Mouse (Mus musculus): ENCODE results near the gene Aff1. TPM values are rescaled to one million over a fixed set of nuclear protein-coding genes. Genes with fewer than 3 reads are reported as not detected.

Aff1 gene
- total RNA-seq, 2 experiments from 2014 or later: 31.6 to 32.4 TPM

DNA sequence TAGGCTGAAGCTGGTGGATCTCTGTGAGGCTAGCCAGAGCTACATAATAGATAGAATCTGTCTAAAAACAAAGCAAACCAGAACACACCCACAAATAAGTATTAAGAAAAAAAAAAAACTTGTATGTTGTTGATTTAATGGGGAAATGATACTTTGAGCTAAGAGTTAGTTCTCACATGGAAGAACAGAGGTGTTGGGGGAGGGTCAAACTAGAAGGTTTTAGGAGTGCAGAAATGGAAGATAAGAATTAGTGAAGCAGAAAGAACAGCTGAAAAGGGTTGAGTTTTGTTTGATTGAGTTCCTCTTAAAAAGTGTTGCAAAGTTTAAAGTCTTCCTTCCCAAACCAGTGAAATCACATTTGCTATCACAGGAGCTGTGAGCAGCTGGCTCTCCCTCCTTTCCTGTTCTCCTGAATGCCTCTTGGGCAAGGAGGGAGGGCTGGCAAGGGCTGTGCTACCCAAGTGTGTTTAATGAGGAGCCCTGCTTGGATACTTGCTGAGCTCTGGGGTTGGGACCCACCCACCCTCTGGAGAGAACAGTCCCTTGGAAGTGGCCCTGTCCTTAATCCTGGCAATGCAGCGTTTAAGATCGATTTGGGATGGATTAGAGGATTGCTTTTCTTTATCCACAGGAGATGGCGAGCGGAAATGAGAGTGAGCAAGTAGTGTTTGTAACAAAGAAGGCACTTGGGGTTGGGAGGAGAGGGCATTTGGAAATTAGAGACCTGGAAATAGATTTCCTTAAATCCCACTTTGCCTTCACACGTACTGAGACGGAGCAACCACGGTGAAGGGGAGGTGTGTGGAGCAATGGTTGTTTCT lies 57.5 kb downstream of the Aff1 start:
- DNase-seq: no peak

DNA sequence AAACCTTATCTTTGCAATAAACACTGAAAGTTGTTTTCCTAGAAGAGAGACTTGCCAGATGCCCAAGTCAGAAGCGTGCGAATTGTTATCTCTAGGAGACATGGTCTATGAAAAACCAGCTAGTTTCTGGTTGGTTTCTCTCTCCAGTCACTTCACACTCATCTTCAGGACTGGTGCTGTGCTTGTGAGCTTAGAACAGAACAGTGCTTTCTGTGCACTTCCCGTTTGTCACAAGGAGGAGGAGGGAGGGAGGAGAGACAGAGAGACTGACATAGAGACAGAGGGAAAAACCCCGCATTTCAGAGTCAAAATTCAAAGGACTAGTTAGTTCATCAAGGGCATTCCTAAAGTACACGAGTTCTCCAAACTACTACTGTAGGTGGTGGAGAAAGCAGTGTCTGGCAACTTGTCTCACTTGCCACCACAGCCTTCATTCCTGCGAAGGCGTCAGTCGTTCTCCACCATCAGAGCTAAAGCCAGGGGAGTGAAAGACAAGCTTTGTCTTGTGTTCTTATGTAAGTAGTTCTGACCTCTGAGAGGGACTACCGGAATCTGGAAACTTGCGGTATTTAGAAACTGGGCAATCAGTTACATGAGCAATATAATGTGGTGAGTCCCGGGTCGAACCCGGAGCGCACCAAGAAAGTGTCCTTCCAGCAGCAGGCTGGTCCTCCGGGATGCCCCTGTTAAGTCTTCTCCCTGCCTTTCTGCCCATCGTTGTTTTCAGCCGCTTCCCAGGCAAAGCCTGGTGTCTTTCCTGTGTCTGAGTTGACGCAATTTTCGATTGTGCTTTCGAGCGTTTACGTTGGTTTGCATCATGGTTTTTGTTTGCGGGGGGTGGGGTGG lies 60.7 kb downstream of the Aff1 start:
- peak; percentile 69 for DNase-seq

DNA sequence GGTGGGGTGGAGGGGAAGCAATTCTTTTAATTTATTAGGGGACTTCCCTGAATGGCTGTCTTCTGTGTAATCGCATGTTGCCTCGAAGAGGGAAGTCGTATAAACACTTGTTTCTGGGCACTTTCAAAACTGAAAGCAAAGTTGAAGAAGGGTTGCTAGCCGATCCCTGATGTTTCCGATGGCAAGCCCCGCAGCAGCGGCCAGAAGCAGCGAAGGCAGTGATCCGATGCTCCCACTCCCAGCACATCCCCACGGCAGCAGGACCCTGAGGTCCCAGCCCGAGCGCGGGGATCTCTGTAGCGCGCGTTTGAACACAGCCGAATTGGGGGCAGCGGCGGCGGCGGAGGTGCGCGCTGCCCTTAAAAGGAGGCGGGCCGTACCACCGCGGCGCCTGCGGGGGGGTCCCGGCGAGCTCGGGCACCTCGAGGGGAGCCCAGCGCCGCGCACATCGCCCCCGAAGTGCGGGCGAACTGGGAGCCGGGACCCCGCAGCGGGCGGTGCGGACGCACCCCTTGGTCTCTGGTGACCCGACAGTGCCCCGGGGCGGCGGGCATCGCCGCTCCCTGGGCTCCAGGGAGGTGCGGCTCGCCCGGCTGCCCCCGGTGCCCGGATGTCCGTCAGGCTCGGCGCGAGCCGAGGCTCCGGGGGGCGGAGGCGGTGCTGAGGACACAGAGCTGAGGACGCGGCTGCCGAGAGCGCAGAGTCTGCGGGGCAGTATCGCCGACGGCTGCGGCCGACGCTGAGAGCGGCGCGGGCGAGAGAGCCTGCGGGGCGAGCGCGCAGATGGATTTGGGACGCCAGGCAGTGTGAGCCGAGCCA lies 61.5 kb downstream of the Aff1 start:
- DNase-seq: peak; percentile 94

DNA sequence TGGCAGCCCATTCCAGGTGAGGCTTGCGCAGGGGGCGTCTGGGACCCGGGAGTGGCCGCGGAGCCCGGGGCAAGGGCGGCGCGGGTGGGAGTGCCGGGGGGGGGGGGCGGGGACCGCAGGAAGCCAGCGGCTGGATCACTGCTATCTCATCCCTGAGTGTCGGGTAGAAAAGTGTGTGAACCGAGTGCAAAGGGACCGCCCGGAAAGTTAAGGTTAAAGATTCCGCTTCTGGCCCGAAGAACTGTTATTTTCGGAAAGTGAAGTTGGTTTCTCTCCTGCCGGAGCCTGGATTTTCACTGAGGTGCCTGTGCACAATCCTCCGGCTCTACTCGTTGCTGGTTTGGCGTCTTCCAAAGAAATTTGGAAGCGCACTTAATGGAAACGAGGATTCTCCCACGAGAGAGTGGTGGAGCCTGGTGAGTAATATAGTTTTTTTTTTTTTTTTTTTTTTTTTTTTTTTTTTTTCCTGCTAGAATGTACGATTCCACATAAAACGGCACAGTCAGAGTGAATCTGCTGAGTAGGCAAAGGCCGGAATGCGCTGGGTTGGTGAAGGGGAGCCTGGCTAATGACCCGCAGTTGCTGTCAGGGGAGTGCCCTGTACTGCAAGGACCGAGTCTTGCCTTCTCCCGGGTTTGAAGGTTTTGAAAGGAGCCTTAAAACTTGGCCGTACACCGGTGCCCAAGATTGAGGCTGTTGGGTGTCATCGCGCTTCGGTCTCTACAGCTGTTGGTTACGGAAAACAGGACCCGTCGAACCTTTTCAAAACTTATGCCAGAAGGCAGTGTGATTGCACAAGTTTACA lies 62.4 kb downstream of the Aff1 start:
- DNase-seq: peak; percentile 67

DNA sequence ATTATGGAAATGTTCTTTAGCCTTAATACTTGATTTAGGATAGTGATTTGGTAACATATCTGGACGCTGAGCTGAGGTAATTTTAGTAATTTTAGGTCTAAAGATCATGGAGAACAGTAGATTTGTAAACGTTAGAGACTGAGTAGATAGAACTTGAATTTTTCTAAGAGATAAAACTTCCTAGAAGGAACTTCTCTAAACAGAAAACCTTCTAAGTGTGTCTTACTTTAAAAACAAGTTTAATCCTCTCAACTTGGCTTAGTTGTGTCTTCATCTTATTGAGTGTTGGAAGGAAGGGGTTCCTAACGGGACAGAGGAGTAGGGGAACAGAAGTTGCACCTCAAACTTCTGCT lies 62.9 kb downstream of the Aff1 start:
- no peak for DNase-seq

DNA sequence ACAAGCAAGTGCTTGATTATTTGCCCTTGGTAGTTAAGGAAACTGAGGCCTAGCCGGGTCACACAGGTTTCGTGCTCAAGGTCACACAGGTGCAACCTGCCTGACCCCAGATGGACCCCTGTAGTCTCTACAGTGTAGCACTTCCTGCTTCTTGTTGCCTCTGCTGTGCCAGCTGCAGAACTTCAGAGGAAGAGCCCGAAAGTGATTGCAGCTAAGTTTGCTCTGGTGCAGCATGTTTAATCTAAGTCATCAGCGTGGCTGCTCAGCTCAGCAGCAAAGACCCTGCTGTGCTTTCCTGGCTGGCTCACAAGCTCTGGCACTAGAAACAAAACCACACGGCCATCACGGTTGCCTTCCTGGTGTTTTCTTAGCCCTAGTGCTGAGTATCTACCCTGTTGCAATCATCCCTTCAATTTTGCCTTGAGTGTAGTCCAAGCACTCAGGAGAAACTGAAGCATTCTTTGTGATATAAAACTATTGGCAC lies 64.1 kb downstream of the Aff1 start:
- no peak for DNase-seq

DNA sequence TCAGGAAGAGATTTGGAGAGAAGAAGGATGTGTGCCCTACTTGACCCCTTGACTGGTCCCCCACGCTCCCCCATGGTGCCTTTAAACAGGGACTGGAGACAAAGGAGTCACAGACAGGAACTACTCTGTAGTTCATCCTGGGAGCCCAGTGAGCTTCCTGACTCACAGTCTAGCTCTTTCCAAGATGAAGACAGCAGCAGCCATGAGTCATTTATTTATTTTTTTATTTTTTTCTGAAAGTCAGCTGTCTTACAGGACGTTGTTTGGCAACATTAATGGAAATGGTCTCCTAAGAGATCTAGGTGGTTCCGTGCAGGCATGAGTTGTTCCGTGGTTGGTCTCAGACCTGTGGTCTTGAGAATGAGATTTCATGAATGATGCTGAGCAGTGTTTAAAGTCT lies 66.3 kb downstream of the Aff1 start:
- DNase-seq: no peak

DNA sequence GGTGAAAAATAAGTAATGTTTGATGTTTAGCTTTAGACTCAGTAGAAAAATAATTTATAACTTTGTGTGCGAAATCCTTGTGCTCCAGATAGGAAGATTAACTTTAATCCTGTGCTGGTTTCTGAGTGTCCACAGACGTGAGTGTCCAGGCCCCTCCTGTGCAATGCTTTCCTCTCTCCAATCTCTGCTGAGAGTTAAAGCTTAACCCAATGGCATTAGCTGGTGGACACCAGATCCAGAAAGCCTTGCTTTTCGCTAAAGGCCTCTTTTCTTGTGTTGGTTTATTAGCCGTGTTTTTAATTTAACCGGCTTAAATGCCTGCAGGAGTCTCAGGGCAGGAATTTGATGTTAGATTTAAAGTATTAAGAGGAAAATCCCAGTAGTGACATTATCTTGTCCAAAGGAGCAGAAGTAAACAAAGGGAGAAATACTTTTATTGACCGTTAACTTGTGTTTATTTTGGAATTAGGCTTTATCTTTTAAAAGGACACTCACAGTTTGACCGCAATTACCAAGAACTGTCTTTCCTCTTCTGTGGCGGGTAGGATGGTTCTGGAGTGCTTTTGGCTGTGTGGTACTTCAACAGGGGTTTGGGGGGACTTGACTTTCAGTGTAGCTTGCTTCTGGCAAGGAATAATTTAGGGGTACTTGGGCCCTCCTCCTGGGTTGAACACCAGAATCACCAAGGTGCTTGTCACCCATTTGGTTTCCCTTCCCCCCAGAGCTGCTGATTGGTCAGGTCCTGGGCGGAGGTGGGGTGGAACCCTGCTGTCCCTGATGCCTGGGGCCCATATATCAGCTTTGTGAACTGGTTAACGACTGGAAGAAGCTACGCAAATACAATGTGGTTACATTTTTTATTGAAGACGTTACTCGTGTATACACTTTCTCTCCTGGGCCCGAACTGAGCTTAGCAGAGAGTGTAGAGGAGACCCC lies 67.6 kb downstream of the Aff1 start:
- DNase-seq: peak; percentile 59

DNA sequence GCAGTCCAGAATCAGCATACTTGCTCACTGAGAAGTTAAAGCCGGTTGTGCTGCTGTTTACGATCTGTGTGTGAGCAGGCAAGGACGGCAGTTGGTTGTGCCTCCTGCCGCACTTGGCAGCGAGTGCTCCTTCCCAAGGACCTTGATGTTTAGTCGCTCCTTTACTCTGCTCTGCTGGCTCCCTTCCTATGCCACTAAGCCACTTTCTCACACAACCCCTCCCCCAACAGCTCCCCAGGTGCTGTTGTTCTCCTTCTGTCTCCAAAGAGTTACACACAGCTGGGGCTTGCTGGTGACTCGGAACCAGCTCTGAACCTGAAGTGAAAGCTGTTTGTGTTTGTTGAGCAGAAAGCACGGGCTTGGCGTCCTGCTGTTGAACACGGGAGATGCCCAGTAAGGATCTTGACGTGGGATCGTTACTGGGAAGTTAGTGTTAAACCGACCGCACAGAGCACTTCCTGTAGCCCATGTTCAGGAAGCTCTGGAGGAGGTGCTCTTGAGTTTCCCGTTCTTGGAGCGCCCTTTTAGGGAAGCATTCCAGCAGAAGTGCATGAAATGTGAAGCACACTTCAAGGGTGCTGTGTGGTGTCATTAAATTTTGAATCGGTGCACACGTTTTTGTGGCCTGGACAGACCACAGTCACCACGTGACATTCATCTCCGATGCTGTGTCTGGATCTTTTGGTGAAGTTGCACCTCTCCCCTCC lies 68.4 kb downstream of the Aff1 start:
- DNase-seq: peak; percentile 77

DNA sequence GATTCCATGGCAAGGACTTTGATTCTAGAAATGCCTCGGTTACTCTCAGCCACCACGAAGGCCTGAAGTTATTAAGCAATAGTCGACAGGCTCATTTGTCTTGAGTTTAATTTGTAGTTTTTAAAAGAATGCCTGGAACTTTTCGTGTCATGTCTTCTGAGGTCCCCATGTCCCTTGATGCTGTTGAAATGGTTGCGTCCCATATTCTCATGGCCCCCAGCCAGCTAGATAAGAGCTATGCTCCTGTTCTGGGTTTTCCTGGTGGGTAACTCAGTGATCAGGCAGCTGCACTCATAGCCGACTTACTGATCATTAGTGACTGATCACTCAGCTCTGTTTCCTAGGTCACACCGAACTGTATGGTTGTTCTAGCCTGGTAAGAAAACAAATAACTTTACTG lies 69.6 kb downstream of the Aff1 start:
- no peak for DNase-seq

DNA sequence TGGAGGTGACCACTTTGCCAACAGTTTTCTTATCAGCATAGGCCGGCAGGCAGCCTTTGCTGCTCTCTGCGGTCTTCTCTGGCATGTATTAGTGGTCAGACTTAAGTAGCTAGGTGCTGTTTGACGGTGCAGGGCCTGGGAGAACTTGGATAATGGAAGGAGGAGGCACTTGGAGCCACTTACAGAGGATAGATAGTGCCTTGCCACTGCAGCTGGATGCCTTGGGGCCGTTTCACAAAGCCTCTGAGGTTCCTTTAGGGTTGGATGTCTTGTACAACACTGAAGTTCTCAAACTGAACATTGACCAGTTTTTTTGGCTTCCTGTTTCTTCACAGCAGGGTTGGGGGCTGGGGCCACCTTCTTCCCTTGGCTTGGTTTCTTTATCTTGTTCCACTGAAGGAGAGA lies 70.7 kb downstream of the Aff1 start:
- DNase-seq: no peak

DNA sequence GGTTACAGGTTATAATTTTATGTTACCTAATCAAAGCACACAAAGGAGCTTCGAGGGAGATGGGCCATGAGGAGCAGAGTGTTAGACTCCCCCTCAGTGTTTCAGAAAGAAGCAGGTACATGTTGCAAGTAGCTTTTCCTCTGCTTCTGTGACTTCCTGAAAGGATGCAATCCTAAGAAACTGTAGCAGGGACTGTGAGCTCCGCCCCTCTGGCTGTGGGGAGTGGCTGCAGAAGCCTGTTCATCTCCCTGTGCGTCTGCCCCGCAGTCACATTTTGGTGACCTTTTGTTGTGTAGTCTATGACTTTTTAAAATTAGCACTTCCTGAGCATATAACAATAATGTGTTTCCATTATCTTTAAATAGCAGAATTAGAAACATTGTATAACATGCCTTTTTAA lies 73.2 kb downstream of the Aff1 start:
- DNase-seq: no peak

DNA sequence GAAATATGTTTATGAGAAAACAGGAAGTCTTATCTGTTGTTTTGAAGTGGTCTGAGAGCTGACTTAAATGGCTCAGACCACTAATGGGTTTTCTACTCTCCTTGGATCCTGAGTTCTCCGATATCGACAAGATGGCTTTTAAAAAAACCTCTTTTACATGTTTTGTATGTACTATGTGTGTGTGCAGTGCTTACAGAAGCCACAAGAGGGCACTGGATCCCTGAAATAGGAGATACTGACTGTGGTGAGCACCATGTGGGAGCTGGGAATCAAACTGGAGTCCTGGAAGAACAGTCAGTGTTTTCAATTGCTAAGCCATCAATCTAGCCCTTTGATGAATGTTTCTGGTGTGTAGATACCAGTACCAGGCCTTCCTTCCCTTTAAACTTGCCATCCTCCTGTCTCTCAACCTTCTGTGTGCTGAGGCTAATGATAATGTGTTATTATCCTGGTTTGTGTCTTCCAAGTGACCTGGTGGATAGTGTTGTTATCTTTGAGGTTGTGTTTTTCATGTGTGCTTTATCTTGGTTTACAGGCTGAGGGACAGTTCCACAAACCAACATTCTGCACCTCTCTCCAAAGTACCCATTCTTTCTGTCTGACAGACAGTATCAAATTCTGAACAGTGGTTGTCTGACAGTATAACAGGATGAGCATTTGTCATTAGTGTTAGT lies 73.7 kb downstream of the Aff1 start:
- DNase-seq: no peak

DNA sequence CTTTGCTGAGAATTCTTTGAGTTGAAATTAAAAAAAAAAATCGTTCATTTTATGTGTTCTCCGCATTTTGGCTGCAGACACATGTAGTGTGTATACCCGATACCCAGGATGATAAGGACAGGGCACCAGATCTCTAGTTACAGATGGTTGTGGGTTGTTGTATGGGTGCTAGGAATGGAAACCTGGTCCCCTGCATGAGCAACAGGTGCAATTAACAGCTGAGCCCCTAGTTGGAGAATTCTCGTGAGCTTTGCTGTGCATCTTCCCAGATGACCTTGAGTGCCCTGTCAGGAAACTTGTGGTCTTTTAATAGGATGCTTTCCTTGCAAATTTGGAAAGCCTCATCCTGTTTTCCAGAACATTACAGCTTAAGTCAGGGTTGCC lies 74.2 kb downstream of the Aff1 start:
- no peak for DNase-seq

DNA sequence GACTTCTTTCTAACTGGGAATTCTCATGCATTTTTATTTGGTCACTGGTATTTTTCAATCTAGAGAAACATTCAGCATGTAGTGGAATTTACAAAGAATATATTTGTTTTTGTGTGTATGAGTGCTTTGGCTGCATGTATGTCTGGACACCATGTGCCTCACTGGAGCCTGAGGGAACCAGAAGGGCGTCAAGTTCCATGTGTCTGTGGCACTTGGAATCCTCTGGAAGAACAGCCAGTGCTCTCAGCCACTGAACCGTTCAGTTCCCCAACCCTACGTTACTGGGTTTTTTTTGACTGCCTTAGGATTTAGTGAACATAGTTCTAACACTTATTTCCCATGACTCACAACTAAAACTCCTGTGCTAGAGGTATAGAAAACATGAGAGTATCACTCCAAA lies 76.8 kb downstream of the Aff1 start:
- no peak for DNase-seq

DNA sequence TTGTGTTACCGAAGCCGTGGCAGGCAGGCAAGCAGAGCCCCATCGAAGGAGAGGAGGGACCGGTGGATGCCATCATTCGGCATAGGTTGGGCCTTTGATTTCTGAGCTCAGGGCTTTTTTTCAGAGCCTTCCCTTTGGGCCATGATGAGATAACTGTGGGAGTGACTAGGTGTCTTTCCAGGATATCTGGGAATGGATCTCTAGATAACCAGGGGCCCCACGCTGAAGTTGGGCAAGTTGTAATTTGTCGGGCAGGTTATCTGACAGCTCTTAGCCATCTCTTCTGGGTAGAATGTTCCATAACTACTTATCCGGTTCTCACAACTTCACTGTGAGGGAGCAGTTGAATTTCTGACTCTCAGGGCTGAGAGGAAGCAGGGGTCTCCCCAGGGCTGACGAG lies 77.5 kb downstream of the Aff1 start:
- no peak for DNase-seq

DNA sequence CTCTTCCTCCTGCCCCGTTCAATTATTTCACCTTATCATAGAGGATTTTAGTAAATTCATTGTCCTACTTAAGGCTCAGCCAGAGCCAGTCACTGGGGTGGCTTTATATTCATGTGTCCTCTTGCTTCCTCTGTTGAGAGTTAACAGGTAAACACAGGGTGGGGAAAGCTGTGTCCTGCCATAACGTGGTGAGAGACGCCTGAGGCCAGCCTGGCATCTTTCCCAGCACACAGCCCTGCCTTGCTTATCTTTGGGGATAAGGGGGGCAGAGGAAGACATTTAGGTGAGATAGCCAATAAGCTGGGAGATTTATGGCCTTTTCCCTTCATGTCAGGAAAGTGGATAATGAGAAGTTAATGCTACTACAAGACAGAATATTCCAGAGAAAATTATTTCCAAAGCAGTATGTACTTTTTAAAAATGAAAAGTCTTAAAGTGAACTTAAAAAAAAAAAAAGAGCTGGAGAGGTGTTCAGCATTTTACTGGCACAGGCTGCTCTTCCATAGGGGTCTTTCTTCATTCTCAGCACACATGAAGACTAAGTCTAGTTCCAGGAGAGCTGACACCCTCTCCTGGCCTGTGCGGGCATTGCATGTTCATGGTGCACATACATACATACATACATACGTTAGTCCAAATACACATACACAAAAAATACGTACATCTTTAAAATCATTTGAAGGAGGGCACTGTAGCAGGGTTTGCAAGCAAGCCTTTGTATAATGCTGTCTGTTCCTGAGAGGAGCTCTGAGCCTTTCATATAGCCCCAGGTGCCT lies 78.5 kb downstream of the Aff1 start:
- DNase-seq: peak; percentile 51

DNA sequence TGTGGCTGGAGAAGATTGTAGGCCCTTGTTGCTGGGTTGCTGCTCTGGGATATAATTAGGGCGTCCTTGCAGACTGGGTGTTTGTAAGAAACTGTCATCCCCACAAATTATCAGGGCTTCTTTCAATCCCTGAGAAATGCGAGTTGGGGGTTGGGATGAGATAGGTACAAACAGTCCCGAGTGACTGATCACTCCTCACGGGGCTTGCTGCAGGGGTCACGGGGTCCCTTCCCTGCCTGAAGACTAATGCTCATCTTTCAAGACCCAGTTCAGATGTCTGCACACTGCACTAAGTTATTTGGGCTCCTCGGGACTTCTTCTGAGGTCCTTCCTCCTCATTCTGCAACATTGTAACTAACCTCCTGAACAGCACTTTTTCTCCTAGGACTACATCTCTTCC lies 79.2 kb downstream of the Aff1 start:
- DNase-seq: no peak

DNA sequence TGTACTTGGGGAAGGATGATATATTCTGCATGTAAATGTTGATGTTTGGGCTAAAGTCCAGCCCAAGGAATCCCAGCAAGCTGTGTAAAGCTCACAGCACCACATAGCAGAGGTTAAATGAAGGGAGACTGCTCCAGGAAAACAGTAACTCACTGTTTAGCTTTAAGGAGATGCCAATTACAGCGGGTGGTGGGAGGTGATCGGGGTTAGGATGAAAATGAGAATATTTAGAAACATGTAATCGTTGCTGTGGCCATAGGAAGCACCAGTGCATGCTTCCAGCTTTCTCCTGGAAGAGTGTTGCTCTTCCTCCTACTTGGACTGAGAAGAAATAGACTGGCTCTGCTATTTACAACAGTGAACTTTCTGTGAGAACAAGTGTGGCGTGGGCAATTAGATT lies 80.1 kb downstream of the Aff1 start:
- no peak for DNase-seq

Data from adrenal gland, postnatal 10 days (tissue).